Mouse (Mus musculus): Measurements from ENCODE around the gene Rsf1.
A peak's percentile ranks its signal among the peaks of the same experiment; 100 is the strongest.

The Rsf1 gene

DNA sequence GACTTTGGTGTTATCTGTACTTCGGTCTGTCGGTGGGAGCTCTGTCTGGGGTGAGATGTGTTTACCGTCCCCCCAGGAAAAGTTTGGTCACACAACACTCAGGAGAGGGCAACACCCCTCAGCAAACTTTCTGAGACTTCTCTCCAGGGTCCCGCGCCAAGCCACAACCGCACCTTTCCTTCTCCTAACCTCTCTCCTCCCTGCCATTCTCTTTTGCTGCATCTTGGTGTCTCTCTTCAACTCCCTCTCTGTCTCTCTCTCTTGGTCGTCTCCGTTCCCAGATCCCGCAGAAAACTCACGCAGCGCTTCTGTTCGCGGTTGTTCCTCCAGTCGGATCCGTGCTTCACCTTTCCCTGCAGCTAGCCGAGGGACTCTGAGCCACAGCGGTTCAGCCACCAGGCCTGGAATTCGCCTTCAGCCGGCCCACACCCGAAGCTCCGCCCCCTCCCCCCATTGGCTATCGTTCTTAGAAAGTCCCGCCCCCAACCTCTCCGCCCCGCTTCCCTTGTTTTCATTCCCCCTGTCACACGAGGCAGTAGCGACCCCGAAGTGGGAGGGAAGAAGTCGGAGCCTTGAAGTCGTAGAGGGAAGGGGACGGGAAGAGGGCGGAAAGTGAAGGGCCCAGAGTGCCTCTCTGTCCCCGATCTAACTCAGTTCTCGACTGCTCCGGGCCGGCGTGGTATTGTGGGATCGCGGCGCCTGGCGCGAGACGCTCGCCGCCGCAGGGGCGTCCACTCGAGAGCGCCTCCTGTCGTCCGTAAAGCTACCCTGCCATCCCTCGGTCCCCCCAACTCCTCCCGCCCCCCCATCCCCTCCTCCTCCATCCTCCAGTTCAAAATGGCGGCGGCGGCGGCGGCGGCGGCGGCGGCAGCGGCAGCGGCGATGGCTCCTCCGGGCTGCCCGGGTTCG is at the start of gene Rsf1, which contains the start of gene Aamdc:
TSS of gene Rsf1 (plus strand) at position 823 of the 909 bp plus-strand sequence.
TSS of gene Aamdc (minus strand) at position 431 of the 909 bp plus-strand sequence.
- DNase-seq (ENCODE audit: low spot score in 2 of 2): peak; percentile 88 to 92

DNA sequence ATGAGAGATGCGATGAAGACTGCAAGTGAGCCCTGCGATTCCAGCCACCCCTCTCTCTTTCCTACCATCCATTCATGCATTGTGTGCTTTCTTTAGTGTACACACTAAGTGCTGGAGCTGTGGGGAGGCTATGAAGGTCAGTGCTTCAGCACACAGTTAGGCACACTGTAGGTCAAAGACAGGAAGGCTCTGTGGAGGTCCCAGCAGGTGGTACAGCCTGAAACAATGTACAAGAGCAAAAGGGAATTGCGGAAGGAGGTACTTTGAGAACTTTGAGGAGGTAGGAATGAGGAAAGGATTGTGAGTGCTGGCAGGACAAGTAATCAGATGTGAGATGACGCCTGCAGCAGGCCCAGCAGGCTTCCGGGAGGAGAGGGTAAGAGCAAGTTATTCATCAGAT is 44.2 kb upstream of the Rsf1 start:
- DNase-seq (ENCODE audit: low spot score in 2 of 2): no peak

- DNase-seq (ENCODE audit: low spot score in 2 of 2): no peak
Measured at GRCm38 (mm10) chr7:97536571-97536970, 43.1 kb upstream of the Rsf1 start.

GRCm38 (mm10) chr7:97546462-97546861 is 33.2 kb upstream of the Rsf1 start:
- no peak for DNase-seq (ENCODE audit: low spot score in 2 of 2)

GRCm38 (mm10) chr7:97549301-97549700 is 30.4 kb upstream of the Rsf1 start:
- DNase-seq (ENCODE audit: low spot score in 2 of 2): no peak

GRCm38 (mm10) chr7:97550673-97551072 is 29.0 kb upstream of the Rsf1 start:
- DNase-seq (ENCODE audit: low spot score in 2 of 2): no peak

GRCm38 (mm10) chr7:97563576-97563975 is 16.1 kb upstream of the Rsf1 start:
- DNase-seq (ENCODE audit: low spot score in 2 of 2): no peak

DNA sequence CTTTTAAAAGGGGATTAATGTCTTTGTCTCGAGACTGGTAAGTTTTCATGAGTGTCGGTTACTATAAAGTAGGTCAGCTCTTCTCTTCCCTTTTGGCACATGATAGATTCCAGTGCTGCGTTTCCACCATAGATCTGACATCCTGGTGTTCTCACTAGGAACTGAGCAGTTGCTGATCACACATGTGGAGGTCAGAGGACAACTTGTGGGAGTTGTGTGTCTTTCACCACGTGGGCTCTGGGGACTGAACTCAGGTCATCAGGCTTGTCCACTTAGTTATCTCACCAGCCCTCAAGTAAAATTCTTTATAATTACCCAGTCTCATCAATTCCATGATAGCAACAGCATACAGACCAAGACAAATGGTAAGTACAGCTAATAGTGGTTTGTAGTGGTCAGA is 10.3 kb upstream of the Rsf1 start:
- no peak for DNase-seq (ENCODE audit: low spot score in 2 of 2)

GRCm38 (mm10) chr7:97570389-97570788 is 9.3 kb upstream of the Rsf1 start:
- DNase-seq (ENCODE audit: low spot score in 2 of 2): no peak

GRCm38 (mm10) chr7:97578361-97579066 is 1.2 kb upstream of the Rsf1 start:
- peak in 1 of 2 experiments; percentile 5 for DNase-seq (ENCODE audit: low spot score in 2 of 2)

GRCm38 (mm10) chr7:97579976-97580842 is 520 bp downstream of the Rsf1 start:
- peak; percentile 46 to 47 for DNase-seq (ENCODE audit: low spot score in 2 of 2)

- DNase-seq (ENCODE audit: low spot score in 2 of 2): peak; percentile 89 to 90
Measured at GRCm38 (mm10) chr7:97580843-97581214, 1.1 kb downstream of the Rsf1 start.

- DNase-seq (ENCODE audit: low spot score in 2 of 2): no peak
Measured at GRCm38 (mm10) chr7:97588506-97588905, 8.8 kb downstream of the Rsf1 start.

GRCm38 (mm10) chr7:97590488-97590887 is 10.8 kb downstream of the Rsf1 start:
- no peak for DNase-seq (ENCODE audit: low spot score in 2 of 2)

GRCm38 (mm10) chr7:97591336-97591735 is 11.6 kb downstream of the Rsf1 start:
- no peak for DNase-seq (ENCODE audit: low spot score in 2 of 2)

GRCm38 (mm10) chr7:97592396-97592795 is 12.7 kb downstream of the Rsf1 start:
- no peak for DNase-seq (ENCODE audit: low spot score in 2 of 2)

- no peak for DNase-seq (ENCODE audit: low spot score in 2 of 2)
Measured at GRCm38 (mm10) chr7:97593535-97593934, 13.8 kb downstream of the Rsf1 start.

- DNase-seq (ENCODE audit: low spot score in 2 of 2): peak; percentile 5 to 28
Measured at GRCm38 (mm10) chr7:97598548-97598947, 18.9 kb downstream of the Rsf1 start.

GRCm38 (mm10) chr7:97621346-97621745 is 41.7 kb downstream of the Rsf1 start:
- no peak for DNase-seq (ENCODE audit: low spot score in 2 of 2)

DNA sequence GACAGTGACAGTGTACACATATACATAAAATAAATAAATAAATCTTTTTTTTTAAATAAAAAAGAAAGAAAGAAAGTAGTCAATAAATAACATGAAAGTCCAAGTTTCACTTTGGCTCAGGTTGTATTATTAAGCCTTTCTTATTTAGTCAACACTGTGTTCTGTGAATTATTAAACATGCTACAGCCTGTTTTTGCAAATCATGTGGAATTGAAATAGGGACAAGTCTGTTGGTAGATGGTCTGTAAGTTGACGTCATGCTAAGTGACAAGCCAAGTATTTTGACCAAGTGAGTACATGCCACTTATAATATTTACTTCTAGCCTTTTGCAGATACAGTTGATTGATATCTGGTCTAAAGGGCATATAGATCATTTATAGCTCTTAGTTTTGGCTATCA is 43.0 kb downstream of the Rsf1 start:
- no peak for DNase-seq (ENCODE audit: low spot score in 2 of 2)

DNA sequence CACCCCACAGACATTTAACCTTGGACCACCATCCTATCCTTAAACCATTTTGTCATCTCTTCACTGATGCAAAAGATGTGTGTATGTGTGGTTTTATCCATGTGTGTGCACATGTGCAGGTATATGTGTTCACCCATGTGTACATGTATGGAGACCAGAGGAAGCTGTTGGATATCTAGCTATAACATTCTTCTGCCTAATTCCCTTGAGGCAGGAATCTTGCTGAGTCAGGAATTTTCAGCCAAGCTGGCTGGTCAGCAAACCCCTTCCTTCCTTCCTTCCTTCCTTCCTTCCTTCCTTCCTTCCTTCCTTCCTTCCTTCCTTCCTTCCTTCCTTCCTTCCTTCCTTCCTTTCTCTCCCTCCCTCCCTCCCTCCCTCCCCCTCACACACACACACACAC is 43.7 kb downstream of the Rsf1 start:
- no peak for DNase-seq (ENCODE audit: low spot score in 2 of 2)

- no peak for DNase-seq (ENCODE audit: low spot score in 2 of 2)
Measured at GRCm38 (mm10) chr7:97629351-97629750, 49.7 kb downstream of the Rsf1 start.
